Mouse (Mus musculus) cerebellum, postnatal 4 days (tissue): ENCODE measurements around the gene Mymx.

Experiments used
- DNase-seq, 2 experiments: peaks; one replicate each; pipeline ENCODE4 v3.0.0; 2022; ENCODE audit warnings: low spot score in 2 of 2, mixed read lengths in 1 of 2

The Mymx gene

DNA sequence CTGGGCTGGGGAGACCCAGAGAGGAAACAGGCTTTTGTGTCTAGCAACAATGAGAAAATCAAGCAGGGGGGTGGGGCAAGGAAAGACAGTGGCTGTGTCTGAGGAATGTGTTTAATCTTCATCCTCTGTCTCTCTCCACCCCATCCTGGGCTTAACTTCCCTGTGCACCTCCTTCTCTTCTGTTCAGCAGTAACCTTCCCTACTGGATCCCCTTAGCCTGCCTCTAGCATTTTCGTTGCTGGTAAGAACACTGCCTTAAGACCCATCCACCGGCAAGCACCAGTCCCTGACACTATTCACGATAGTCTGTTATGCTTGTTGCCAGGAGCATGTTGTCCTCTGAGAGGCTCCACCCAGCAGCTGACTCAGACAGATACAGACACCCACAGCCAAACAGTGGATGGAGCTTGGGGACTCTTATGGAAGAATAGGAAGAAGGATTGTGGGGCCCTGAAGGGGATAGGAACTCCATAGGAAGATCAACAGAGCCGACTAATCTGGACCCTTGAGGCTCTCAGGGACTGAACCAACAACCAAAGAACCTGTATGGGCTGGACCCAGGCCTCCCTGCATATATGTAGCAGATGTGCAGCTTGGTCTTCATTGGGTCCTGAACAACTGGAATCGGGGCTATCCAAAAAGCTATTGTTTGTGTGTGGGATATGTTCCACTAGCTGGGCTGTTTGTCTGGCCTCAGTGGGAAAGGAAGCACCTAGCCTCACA is 8.4 kb upstream of the Mymx start:
- no peak for DNase-seq

DNA sequence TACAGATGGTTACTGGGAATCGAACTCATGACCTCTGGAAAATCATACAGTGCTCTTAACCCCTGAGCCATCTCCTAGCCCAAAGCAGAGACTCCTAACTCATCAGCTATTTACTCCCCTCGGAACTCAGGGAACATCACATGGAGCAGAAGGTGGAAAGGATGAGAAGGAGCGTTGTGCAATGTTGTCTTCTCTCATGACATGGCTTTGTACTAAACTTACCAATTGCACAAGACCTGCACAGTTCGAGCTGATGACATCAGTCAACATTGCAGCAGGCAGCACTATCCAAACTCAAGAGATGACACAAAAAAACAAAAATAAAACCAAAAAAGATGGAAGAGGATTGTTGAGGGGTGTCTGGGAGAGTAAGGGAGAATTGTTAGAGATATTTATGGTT is 6.5 kb upstream of the Mymx start:
- DNase-seq = no peak

DNA sequence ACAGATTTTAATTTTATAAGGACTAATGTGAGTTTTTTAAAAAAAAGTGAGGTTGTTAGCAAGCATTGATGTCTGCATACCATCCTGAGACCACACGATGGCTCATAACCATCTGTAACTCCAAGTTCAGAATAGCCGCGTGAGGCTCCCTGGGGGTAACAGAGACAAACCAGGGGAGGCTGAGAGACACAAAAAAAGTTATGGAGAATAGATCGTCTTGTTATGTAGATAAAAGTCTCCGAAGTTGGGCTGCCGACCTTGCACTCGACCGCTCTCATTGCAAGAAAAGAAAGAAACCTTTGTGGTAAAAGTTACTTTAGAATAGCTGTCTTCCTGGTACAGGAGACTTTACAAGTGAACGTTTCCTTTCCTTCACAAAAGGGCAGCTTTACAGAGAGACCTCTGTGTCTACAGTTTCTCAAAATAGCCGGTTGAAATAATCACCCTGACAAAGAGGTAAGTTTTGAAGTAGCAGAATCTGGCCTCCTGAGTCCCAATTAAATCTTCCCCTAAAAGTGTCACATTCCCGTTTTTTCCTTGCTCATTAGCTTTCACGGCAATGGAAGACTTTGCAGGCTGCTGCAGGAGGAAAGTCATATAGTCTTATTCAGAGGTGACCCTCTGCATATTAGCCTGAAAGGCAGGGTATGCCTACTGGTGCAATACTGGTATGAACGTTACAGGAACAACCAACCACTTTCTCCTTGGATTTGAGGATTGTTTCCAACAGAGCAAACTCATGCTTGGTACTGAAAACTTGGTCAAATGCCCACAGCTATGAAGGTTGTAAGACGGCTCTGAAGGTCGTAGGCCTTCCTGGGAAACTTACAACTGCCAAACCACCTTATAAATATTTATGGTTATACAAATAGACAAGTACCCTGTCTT is 5.3 kb upstream of the Mymx start:
- no peak for DNase-seq

DNA sequence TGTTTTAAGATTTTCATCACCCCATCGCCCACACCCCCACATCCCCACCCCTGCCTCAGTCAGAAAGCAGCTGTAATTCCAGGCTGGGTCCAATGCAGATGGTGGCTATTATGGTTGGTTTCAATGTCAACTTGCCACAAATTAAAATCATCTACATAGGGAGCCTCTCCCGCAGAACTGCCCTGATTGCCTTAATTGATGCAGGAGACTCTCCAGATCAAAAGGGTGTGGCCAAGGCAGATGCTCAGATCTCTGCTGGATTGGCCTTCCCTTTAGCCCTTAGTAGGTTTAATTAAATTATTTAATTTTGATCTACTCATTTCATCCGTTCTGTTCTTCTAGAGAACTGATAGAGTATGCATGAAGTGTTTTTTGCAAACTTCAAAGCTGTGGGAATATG is 1.1 kb upstream of the Mymx start:
- DNase-seq = no peak

DNA sequence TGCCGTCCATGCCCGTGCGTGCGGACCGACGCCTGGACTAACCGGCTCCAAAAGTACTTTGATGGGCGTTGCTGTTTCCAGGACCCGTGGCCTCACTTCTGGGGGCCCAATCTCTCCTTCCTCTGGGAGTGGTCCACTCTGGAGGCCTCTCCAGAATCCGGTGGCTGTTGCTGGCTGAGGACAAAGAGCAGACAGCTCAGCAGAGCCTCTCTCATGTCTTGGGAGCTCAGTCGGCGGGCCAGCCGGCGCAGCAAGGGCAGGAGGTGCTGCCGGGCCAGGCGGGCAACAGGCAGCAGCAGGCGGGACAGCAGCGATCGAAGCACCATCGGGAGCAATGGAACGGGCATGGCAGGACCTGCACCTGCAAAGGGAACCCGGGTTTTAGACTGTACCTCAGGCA is 577 bp downstream of the Mymx start:
- DNase-seq = no peak

DNA sequence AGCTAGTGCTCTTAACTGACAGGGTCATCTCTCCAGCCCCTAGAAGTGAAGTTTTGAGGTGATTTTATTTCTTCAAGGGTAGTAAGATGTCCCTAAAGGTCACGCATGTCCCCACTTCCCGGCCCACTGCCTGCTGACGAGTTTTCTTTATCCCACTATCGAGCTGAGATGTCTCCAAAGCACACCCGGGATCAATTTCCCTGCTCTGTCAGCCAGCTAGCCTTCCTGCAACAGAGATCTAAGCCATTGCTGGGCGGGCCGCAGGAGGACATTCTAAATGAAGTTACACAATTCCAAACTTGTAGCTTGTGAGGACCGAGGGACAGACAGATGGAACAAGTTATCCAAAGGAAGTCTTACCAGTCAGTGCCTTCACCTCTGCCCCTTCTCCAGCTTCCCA is 1.6 kb downstream of the Mymx start:
- DNase-seq = no peak

DNA sequence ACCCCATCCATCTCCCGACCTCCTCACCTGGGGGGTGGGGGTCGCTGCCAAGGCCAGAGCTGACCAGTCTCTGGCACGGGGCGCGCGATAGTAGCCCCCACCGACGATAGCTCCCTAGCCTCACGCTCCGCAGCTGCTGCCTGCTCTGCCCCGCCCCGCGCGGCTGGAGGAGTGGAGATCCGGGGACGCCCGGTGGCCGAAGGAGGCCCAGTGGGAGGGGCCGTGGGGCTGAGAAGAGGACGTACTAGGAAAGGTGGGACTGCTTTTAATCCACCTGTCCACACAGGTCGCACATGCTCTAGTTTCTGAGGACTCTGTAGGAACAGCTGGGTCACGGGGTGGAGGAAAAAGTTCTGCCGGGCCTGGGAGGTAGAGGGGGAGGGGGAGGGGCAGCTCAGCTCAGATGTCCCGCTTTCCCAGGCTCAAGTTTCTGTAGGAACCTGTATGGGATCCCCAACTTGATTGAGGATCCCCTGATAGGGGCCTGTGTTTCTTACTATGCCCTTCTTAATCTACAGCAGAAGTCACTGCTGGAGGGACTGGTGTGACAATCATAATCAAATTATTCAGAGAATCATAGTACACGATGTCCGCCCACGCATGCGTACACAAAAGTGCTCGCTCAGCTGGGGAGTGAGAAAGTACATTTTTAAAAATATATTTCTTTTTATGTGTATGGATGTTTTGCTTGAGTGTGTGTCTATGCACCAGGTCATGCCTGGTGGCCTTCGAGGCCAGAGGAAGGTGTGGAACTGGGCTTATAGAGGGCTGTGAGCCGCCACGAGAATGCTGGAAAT is 2.3 kb downstream of the Mymx start, which contains the start of gene Slc29a1:
TSS of gene Slc29a1 (minus strand) at position 161 of the 797 bp plus-strand sequence.
- DNase-seq = peak in 1 of 2 experiments; percentile 59

DNA sequence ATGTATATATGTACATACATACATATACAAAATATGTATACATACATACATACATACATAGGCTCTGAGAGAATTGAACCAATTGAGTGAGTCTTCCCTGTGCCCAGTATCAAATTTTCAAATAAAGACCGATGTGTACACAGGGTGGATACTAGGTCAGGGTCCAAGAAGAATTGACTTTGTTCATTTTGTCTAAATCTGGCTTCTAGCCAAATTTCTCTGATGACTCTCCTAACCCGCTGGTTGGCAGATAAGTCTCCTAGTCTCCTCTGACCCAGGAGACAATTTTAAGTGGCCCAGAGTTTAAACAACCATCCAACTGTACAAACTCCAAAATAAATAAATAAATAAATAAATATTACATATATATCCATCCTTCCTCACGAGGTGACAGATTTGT is 3.0 kb downstream of the Mymx start:
- DNase-seq = no peak

DNA sequence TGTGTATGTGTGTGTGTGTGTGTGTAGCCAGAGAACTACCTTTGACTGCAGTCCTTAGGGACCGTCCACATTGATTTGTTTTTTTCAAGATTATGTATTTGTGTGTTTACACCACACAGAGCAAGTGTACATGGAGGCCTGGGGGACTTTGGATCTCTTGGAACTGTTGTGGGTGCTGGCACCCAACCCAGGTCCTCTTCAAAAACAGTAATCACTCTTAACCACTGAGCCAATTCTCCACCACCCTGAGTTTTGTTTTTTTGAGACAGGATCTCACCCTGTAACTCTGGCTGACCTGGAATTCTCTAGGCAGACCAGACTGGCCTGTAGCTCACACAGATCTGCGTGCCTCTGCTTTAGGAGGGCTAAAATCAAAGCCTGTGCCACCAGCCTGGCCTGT is 3.5 kb downstream of the Mymx start:
- no peak for DNase-seq

DNA sequence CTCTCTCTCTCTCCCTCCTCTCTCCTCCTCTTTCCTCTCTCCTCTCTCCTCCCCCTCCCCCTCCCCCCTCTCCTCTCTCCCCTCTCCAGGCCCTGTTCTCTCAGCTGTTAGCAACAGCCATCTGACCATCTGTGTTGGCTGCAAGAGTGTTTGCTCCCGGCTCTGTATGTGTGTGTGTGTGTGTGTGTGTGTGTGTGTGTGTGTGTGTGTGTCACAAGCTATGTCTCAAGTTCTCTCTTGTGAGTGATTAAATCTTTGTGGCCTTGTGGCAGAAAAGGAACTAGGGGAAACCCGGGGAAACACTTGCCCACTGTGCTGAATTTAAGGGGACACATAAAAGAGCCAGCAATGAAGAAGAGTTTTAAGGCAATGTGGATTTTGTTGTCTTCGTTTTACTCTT is 4.1 kb downstream of the Mymx start:
- peak in 1 of 2 experiments; percentile 59 for DNase-seq

DNA sequence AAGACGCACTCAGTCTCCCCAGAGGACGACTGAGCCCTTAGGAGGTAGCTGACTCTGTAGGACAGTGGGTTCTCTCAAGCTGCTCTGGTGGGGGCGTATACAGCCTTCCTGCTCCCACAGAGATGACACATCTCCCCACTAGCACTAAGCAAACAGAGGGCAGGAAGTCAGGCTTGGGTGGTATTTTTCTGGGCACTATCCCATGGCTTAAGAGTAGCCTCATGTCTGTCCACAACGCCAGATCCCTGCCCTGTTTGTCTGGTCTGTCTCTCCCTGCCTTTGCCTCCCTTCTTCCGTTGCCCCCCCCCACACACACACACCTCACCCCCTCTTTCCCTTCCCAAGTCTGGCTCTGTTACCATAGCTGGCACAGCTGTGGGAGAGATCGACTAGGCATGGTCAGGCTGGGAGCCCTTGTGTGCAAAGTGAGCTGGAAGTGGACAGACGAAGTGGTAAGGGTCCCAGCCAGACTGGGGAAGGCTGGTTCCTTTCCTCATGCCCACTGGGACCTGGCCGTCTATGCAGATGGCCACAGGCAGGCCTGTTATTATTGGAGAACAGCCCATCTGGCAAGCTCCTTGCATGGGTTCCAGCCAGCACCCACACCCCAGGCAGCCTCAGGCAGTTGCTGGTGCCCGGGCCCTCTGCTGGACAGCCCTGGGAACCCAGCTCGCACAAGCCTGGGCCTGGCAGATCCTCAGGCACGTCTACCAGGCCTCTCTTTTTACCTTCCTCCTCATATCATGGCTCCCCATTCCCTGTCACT is 5.1 kb downstream of the Mymx start:
- peak; percentile 45 to 82 for DNase-seq

DNA sequence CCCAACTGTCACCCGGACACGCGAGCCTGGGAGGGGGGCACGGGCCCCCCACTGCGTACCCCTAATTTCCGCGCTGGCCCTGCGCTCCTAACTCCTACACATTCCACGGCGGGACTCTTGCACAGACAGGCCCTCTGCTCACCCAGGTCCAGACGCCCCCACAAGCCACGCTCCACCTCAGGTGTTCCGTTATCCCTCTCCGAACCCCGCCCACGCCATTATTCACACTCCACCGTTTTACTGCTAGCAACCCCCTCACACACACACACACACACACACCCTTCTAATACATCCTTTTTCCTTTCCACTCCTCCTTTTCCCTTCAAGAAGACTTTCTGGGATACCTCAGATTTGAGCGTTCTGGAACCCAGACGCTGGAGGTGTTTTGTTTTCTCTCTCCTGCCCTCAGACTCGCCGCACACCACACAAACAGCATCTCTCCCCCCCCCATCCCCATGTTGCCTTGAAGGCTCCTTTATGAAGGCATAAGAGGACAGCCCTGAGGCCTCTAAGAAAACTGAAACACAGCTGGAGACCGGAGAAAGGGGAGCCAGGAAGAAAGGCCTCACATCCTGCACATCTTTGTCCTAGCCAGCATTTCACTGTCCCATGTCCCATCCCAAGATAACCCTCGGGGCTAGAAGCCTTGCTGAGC is 6.0 kb downstream of the Mymx start:
- DNase-seq = no peak

DNA sequence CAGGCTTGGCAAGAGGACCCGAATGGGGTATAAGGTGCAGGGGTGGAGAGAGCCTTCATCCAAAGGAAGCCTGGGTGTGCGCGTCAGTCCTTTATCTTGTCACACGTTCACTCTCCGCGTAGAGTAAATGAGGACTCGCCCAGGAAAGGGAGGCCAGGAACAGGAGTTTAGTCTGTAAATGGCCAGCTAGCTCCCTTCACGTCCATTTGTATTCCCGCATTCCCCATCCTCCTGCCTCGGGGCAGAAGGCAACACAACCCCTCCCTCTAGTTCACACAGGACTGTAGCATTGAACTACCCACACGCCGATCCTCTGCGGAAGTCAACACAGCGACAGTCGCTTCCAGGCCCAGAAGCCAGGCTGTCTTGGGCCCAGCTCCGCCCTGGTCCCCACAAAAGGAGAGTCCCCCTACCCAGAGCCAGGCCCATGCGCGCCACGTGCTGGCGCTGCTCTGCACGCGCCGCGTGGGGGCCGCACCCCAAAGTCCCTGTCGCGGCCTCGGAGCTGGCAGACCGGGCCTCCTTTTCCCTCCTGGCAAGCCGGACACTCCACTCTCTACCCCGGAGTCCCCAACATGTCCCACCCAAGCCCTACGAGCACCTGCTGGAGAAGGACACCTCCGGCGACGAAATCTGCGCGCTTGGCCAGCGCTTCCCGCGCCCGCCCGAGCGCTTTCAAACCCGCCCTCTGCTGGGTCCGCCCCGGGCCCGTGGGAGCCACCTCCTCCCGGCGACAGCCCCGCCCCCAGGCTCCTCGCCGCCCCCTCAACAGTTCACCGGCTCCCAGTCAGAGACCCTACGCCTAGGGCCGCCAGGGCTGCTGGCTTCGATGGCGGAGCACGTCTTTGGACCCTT is 6.8 kb downstream of the Mymx start:
- peak; percentile 55 to 82 for DNase-seq

DNA sequence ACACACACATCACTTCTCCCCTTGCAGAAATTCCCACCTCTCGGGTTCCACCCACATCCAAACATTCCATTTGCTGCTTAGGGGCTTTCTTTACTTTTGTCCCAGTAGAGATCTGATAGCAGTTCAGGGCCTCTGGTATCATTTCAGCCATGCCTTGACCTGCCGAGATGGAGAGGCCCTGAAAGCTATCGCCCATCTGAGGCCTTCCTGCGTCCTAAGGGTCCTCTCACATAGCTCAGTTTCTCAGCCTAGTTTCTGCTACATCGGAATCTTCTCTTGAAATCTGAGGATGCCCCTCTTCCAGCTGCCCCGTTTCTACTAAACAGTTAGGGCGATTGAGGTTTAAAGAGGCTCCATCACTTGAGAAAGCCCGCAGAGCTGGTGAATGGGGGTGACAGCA is 7.7 kb downstream of the Mymx start:
- DNase-seq = no peak

DNA sequence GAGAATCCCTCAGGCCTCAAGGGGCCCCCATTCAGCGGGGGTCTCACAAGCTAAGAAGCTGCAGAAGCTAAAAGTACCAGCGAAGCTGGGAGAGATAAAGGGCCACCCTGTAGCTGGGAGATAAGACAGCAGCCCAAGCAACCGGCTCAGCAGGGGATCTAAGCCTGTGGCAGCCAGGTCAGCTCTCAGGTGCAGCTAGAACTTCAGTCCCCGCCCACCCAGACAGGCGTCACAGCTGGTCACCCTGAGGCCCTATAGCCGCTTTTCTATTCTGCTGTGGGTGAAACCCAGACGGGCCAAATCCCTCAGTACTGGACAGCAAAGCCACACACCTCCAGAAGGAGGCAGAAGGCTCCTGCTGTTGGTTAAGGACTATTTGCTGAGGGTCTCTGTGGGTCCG is 8.4 kb downstream of the Mymx start:
- DNase-seq = peak in 1 of 2 experiments; percentile 38

DNA sequence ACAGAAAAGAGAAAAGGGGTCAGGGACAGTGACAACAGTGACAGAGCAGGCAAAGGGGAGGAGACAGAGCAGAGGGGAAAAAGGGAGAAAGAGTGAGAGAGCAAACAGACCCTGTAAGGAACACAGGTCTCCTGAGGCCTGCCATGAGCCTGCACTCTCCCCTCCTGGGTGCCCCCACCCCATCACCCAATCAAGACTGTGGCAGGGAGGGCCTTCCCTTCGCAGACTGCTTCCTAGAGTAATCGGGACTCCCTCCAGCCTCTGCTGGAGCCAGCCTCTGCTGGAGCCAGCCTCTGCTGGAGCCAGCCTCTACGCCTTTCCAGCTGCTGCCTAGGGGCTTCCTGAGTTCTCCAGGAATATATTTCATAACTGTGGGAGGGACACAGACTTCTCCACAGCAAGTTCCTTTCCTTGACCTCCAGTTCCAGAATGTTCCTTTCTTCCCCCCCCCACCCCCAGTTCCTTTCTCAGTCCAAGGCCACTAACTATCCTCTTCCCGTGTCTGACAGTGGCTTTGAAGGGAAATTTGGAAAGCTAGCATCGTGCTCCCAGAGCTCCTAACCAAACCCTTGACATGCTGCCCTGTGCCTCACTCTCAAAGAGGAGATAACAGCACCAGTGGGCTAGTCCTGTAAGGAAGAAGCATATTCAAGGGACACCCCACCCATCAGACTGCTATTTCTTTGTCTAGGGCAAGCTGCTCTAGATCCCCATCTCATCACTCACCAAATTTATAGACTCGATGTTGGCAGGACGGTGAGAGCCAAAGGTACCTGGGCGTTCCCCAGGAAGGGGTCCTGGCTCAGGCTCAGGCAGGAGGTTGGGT is 9.1 kb downstream of the Mymx start:
- DNase-seq = no peak

DNA sequence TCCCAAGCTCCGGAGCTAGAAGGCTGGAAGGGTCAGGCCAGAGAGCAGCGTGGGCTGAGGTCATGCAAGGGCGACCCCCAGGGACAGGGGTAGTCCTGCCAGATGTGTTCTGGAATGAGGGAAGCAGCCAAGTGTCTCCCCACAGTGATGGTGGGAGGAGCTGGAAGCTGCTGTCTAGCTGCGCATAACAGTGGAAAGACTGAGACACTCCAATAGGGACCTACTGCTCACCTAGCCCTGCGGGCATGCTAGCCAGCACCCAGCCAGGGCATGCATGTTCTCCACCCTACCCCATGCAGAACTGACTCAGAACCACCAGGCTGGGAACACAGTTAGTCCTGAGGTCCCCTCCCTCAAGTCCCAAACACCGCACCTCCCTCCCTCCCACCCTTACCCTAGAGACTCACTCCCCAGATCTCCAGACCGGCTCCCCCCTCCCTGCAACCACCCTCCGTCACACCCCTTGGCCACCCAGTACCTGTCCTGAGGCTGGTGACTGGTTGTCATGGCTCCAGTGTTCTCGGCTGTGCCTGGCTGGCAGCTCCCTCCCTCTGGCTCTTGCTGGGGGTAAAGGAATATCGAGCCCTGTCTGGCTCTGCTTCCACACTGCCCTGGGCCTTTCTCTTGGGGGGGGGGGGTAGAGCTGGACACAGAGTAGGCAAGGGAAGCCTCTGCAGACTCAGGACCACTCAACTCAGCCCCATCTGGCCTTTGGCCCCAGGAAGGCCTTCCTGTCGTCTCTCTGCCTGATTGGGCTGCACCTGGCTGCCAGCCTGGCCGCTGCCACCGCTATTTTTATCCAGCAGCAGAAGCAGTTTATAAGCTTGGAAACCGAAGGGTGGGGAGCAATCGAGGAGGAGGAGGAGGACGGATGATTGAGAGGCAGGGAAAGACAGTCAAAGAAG is 9.9 kb downstream of the Mymx start:
- no peak for DNase-seq

DNA sequence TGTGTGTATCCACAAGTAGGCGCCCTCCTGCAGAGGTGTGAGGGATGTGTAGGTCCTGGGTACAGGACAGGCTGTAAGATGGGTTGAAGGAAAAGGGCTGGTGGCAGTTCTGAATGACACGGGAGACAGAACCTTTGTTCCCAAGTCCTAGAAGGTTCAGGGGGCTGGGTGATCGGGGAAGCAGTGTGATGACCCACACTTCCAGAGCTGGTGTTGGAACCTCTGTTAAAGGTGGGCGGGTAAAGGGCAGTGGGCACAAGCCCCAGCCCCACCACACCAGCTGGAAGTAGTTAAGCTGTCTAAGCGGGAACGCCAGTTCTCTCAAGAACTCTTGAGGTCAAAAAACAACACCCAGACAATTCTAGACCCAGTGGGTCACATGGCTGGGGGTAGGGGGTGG is 11.5 kb downstream of the Mymx start:
- no peak for DNase-seq
